Mouse (Mus musculus): ENCODE measurements around the gene Hinfp.

DNA sequence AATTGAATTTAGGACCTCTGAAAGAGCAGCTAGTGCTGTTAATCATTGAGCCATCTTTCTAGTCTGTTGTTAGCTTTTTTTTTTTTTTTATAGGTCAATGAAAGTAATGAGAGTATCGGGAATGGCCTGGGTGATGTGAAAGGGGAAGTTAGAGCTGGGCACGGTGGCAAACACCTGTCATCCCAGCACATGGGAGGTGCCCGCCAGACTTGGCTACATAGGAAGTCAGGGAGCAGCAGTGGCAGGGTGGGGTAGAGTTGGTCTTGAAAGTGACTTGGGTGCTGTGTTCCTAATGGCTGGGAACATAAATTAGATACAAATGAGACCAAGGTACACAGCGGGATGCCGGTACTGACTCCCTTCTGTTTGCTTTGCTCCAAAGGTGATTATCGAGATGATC, 25.3 kb upstream of the Hinfp start:
- TF ChIP-seq CTCF (IDR thresholded peaks at IDR 0.05; ENCODE audit: borderline replicate concordance, extremely low read depth, insufficient read depth, insufficient read length) (no peak), POLR2A (IDR thresholded peaks at IDR 0.05; ENCODE audit: borderline replicate concordance, extremely low read depth, insufficient read depth, insufficient read length, poor library complexity, severe bottlenecking) (no peak)
